Mouse (Mus musculus) bone marrow, adult 2 months (tissue): Measurements from ENCODE around the gene Mapkap1.

Source experiments
- CTCF ChIP-seq: fragments of 200-500 bp; IDR thresholded peaks from 2 replicates; pipeline ENCODE4 v1.5.1; 2011; ENCODE audit warnings: low read length, control low read depth; ENCODE audit not compliant: control insufficient read depth, insufficient read depth
- POLR2A ChIP-seq: fragments of 200-500 bp; IDR thresholded peaks from 2 replicates; pipeline ENCODE4 v1.6.1; 2011; ENCODE audit warnings: low read depth, mild to moderate bottlenecking, control low read depth, low read length, borderline replicate concordance; ENCODE audit not compliant: control insufficient read depth

- TF ChIP-seq POLR2A, result no peak
- TF ChIP-seq CTCF, result no peak
Measured at GRCm38 (mm10) chr2:34473775-34474174, 67.2 kb downstream of the Mapkap1 start.
